Mouse (Mus musculus) stomach, adult 2 months (tissue): Measurements from ENCODE around the gene Rph3a. TPM values are rescaled to one million over a fixed set of nuclear protein-coding genes. Genes with fewer than 3 reads are reported as not detected.

Source experiments
- polyA plus RNA-seq: library from polyadenylated mRNA; depleted of rRNA; stranded (reverse); fragments of >200 nt; gene quantifications from 2 replicates; pipeline ENCODE4 v1.2.3, GENCODE M21; 2012; rRNA removed

The Rph3a gene
- polyA plus RNA-seq = 0.03 TPM in 2 replicates

GRCm38 (mm10) chr5:121009811-121010569 is at the start of gene Rph3a:
Rph3a (minus strand) TSS chr5:121010092.

GRCm38 (mm10) chr5:120914204-120914603 is 95.7 kb downstream of the Rph3a start, which contains the start of gene Oas1d:
Oas1d (plus strand) TSS chr5:120914536.

DNA sequence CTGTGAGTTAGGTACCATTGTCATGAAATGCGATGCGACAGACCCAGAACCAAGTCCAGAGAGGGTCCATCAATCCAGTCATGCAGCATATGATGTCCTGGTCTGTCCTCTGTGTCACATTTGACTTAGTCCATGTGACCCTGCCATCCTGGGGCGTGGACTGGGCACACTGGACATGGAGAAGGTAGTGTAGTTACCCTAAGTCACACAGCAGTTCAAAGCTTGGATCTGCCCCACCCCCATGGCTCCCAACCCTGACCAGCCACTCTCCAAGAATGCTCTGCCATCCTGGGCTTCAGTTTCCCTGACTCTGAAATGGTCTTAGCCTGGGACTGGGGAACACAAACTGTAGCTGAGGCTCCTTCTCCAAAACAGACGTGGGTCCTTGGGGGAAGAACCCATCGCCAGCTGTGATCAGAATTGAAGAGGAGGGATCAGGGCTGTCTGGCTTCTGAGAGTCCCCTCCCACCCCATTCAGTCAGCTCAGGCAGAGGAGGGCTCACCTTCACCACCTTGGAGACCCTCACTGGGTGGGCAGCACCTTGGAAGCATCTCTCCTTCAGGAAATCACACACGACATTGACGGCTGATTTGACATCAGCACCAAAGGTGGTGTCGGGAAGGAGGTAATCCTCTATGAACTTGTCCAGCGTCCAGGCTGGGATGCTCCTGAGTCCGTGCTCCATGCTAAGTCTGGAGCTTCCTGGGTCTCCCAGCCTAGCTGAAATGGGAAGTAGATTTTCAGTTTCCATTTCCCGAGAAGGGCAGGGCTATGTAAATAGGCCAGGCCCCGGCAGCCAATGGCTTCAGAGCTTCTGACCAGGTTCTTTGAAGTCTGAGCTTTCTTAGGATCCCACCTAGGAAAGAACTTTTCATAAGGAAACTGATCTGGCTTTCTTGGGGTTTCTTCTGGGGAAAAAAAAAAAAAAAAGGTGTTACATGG is 102.8 kb downstream of the Rph3a start, which contains the start of gene Oas1a:
Oas1a (minus strand) TSS at position 731 of the 943 bp plus-strand sequence.

Other genes with a start within 250 kb of the Rph3a start
- gene Oas3, start 232.4 kb downstream of the Rph3a start, polyA plus RNA-seq = 2.0 and 2.5 TPM in 2 replicates
- 0.11 TPM in 1 of 2 replicates, not detected in the other for gene Oas1e, start 214.6 kb downstream of the Rph3a start, polyA plus RNA-seq
- gene Oas1c, start 197.6 kb downstream of the Rph3a start, polyA plus RNA-seq = 1.1 and 1.9 TPM in 2 replicates
- not detected in 2 replicates for gene Oas1f, start 162.7 kb downstream of the Rph3a start, polyA plus RNA-seq
- not detected in 2 replicates for gene Oas1h, start 148.7 kb downstream of the Rph3a start, polyA plus RNA-seq
- gene Oas1g, start 122.5 kb downstream of the Rph3a start, polyA plus RNA-seq = 8.6 and 10.4 TPM in 2 replicates
- 14.3 and 16.5 TPM in 2 replicates for gene Oas1a, start 102.6 kb downstream of the Rph3a start, polyA plus RNA-seq
- not detected in 2 replicates for gene Oas1d, start 95.6 kb downstream of the Rph3a start, polyA plus RNA-seq
- 8.6 and 8.9 TPM in 2 replicates for gene Ptpn11, start 181.3 kb upstream of the Rph3a start, polyA plus RNA-seq
- gene Rpl6, start 194.4 kb upstream of the Rph3a start, polyA plus RNA-seq = 78.0 and 88.8 TPM in 2 replicates
- gene Hectd4, start 210.1 kb upstream of the Rph3a start, polyA plus RNA-seq = 4.6 and 6.4 TPM in 2 replicates